Mouse (Mus musculus): ENCODE measurements at regions not wholly inside any gene's neighbourhood (a gene's known extent, or its start where the extent isn't known, plus 50 kb on each side); places are given as distances from the start of the nearest gene placed in this dataset.

DNA sequence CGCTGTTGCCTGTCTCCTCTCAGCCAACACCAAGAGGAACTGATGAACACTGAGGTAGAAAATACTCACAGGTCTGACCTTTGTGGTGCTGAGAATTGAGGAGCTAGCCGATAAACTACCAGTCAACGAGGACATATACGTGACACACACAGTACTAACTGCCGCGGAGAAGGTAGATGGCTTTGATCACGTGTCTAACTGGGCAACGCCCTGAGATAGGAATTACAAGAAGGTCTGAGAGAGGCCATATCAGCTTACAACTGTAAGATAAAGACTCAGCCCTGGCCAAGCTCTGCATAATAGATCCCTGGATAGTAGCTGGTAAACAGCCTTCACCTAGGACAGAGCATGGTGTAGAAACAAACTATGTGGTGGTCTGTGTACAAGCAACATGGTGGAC lies 418.1 kb downstream of the Lmo4 start:
- TF ChIP-seq ZC3H11A (IDR thresholded peaks at IDR 0.05; ENCODE audit: borderline replicate concordance, low read depth, low read length) (no peak), CHD2 (IDR thresholded peaks at IDR 0.05; ENCODE audit: low read depth, low read length) (no peak), MAFK (IDR thresholded peaks at IDR 0.05; ENCODE audit: insufficient read depth, low read depth, low read length) (no peak)
